Mouse (Mus musculus) megakaryocyte progenitor cell, adult 5-6 weeks (primary cell): ENCODE results near the gene P2rx5. TPM values are rescaled to one million over a fixed set of nuclear protein-coding genes. Genes with fewer than 3 reads are reported as not detected.

Experiments used
- ATAC-seq: replicated peaks from 2 replicates; pipeline ENCODE4 v1.8.0; 2016; ENCODE audit warnings: mild to moderate bottlenecking, moderate TSS enrichment, inconsistent platforms; ENCODE audit not compliant: poor library complexity
- total RNA-seq, 2 experiments: library from RNA; stranded (forward) in 1 of 2; stranded (reverse) in 1 of 2; fragments of 157-497, 149-512 nt in 1 of 2; fragments of 200-1000 nt in 1 of 2; gene quantifications; 2 replicates each; pipeline versions ENCODE4 v1.2.3 to v1.2.4; 2015 to 2017

P2rx5 gene
- total RNA-seq, 2 experiments from 2014 or later: not detected

GRCm38 (mm10) chr11:73175612-73176011, 15.4 kb downstream of the P2rx5 start:
- ATAC-seq: peak; percentile 20; the same call in 1 of the 2 replicates

GRCm38 (mm10) chr11:73176186-73176585, 16.0 kb downstream of the P2rx5 start:
- no peak for ATAC-seq

- ATAC-seq: peak; percentile 92
Observed at GRCm38 (mm10) chr11:73176608-73177508, 16.6 kb downstream of the P2rx5 start, which contains the start of the genes Emc6 and Tax1bp3. Gene Emc6, minus strand, starts transcription at chr11:73177037. Gene Tax1bp3, plus strand, starts transcription at chr11:73177083.

GRCm38 (mm10) chr11:73177509-73177875, 17.3 kb downstream of the P2rx5 start:
- ATAC-seq: peak; percentile 55

GRCm38 (mm10) chr11:73177895-73178294, 17.7 kb downstream of the P2rx5 start:
- ATAC-seq: no peak

GRCm38 (mm10) chr11:73185872-73186615, 25.8 kb downstream of the P2rx5 start:
- peak; percentile 64 for ATAC-seq

- ATAC-seq: no peak
Observed at GRCm38 (mm10) chr11:73187231-73187630, 27.0 kb downstream of the P2rx5 start.

GRCm38 (mm10) chr11:73193047-73193446, 32.8 kb downstream of the P2rx5 start:
- ATAC-seq: peak; percentile 86

GRCm38 (mm10) chr11:73194444-73194843, 34.2 kb downstream of the P2rx5 start:
- no peak for ATAC-seq

- no peak for ATAC-seq
Observed at GRCm38 (mm10) chr11:73198190-73198589, 38.0 kb downstream of the P2rx5 start.

GRCm38 (mm10) chr11:73198603-73199229, 38.5 kb downstream of the P2rx5 start, which contains the start of gene Ctns:
Gene Ctns, minus strand, starts transcription at chr11:73199042.
- ATAC-seq: peak; percentile 81

GRCm38 (mm10) chr11:73199230-73199712, 39.0 kb downstream of the P2rx5 start, which contains the start of gene Shpk:
Gene Shpk, plus strand, starts transcription at chr11:73199460.
- peak; percentile 94 for ATAC-seq

GRCm38 (mm10) chr11:73199879-73200278, 39.7 kb downstream of the P2rx5 start:
- peak; percentile 26 for ATAC-seq

- no peak for ATAC-seq
Observed at GRCm38 (mm10) chr11:73201021-73201420, 40.8 kb downstream of the P2rx5 start.

- ATAC-seq: no peak
Observed at GRCm38 (mm10) chr11:73201597-73201996, 41.4 kb downstream of the P2rx5 start.

- ATAC-seq: no peak
Observed at GRCm38 (mm10) chr11:73203895-73204294, 43.7 kb downstream of the P2rx5 start.

- ATAC-seq: no peak
Observed at GRCm38 (mm10) chr11:73205194-73205593, 45.0 kb downstream of the P2rx5 start.

- ATAC-seq: peak; percentile 66; the same call in 1 of the 2 replicates
Observed at GRCm38 (mm10) chr11:73207621-73208020, 47.4 kb downstream of the P2rx5 start.

- no peak for ATAC-seq
Observed at GRCm38 (mm10) chr11:73213956-73214355, 53.7 kb downstream of the P2rx5 start.

GRCm38 (mm10) chr11:73219671-73220070, 59.5 kb downstream of the P2rx5 start:
- ATAC-seq: no peak

GRCm38 (mm10) chr11:73220651-73221050, 60.4 kb downstream of the P2rx5 start:
- no peak for ATAC-seq
